Mouse (Mus musculus) left cerebral cortex, adult 18-20 months (tissue): Measurements from ENCODE around the gene Fam50a. TPM values are rescaled to one million over a fixed set of nuclear protein-coding genes. Genes with fewer than 3 reads are reported as not detected.

Experiments
- DNase-seq, 2 experiments: peaks; one replicate each; pipeline ENCODE4 v3.0.0; 2021 to 2022; ENCODE audit warnings: low spot score in 2 of 2, mixed read lengths in 1 of 2
- long read RNA-seq, 2 experiments: library from polyadenylated mRNA; stranded (forward); transcript quantifications; one replicate each; pipeline ENCODE4 v2.0.0; 2021
- total RNA-seq, 2 experiments: library from RNA; stranded (reverse); gene quantifications; 2 replicates each; pipeline ENCODE4 v1.2.3; 2021

The Fam50a gene
- total RNA-seq = 10 to 100 TPM; 26.5 to 26.8 TPM
- long read RNA-seq, experiment 1, transcript Fam50a-201 (13 exons, 1,383 nt) = major isoform, 21 of 46 reads
- long read RNA-seq, experiment 1, transcript Fam50a-202 (11 exons, 1,918 nt) = minor isoform, 5 of 46 reads
- long read RNA-seq, experiment 1, partial matches to known transcripts = 2 of 46 reads
- long read RNA-seq, experiment 1, other reads (novel, unspliced or antisense) = 18 of 46 reads
- long read RNA-seq, experiment 2, transcript Fam50a-201 (13 exons, 1,383 nt) = major isoform, 26 of 38 reads
- long read RNA-seq, experiment 2, partial matches to known transcripts = 4 of 38 reads
- long read RNA-seq, experiment 2, other reads (novel, unspliced or antisense) = 8 of 38 reads

- DNase-seq = peak; percentile 85 to 89
Observed at GRCm38 (mm10) chrX:74312540-74313464, at the start of gene Fam50a. Fam50a (plus strand) TSS chrX:74313033.

GRCm38 (mm10) chrX:74269736-74270061 is 43.1 kb upstream of the Fam50a start:
- DNase-seq = no peak

- peak; percentile 83 to 85 for DNase-seq
Observed at GRCm38 (mm10) chrX:74270062-74270901, 42.6 kb upstream of the Fam50a start, which contains the start of gene Rpl10. Rpl10 (plus strand) TSS chrX:74270812.

- no peak for DNase-seq
Observed at GRCm38 (mm10) chrX:74270902-74271551, 41.8 kb upstream of the Fam50a start.

GRCm38 (mm10) chrX:74273422-74274322 is 39.2 kb upstream of the Fam50a start:
- no peak for DNase-seq

GRCm38 (mm10) chrX:74277916-74278315 is 34.9 kb upstream of the Fam50a start:
- no peak for DNase-seq

GRCm38 (mm10) chrX:74281041-74281731 is 31.6 kb upstream of the Fam50a start:
- no peak for DNase-seq

GRCm38 (mm10) chrX:74281732-74282394 is 31.0 kb upstream of the Fam50a start, which contains the start of the genes Taz and Dnase1l1:
Taz (plus strand) TSS chrX:74281912.
Dnase1l1 (minus strand) TSS chrX:74282337.
- DNase-seq = peak; percentile 21 to 52

GRCm38 (mm10) chrX:74282395-74283091 is 30.3 kb upstream of the Fam50a start:
- DNase-seq = peak; percentile 78 to 83

GRCm38 (mm10) chrX:74283092-74283437 is 29.8 kb upstream of the Fam50a start:
- no peak for DNase-seq

GRCm38 (mm10) chrX:74293431-74293830 is 19.4 kb upstream of the Fam50a start:
- no peak for DNase-seq

GRCm38 (mm10) chrX:74296538-74297448 is 16.0 kb upstream of the Fam50a start, which contains the start of gene Atp6ap1:
Atp6ap1 (plus strand) TSS chrX:74297097.
- peak; percentile 90 to 91 for DNase-seq

- no peak for DNase-seq
Observed at GRCm38 (mm10) chrX:74298348-74298747, 14.5 kb upstream of the Fam50a start.

- DNase-seq = no peak
Observed at GRCm38 (mm10) chrX:74299721-74300120, 13.1 kb upstream of the Fam50a start.

- DNase-seq = peak; percentile 52 to 67
Observed at GRCm38 (mm10) chrX:74304867-74305700, 7.7 kb upstream of the Fam50a start, which contains the start of gene Gdi1. Gdi1 (plus strand) TSS chrX:74304998.
